Mouse (Mus musculus) brain, embryonic 14.5 days (tissue): Measurements from ENCODE around the gene Maff.
A peak's percentile ranks its signal among the peaks of the same experiment; 100 is the strongest.

Source experiments
- CTCF ChIP-seq: fragments of 200-500 bp; IDR thresholded peaks from 2 replicates; pipeline ENCODE4 v1.5.1; 2012; ENCODE audit warnings: inconsistent platforms, mild to moderate bottlenecking, moderate library complexity, borderline replicate concordance; ENCODE audit not compliant: insufficient read depth, insufficient read length; ENCODE audit errors: extremely low read depth
- POLR2A ChIP-seq: fragments of 200-500 bp; IDR thresholded peaks from 2 replicates; pipeline ENCODE4 v1.6.1; 2012; ENCODE audit warnings: mild to moderate bottlenecking, inconsistent platforms, borderline replicate concordance; ENCODE audit not compliant: poor library complexity, insufficient read depth, insufficient read length, severe bottlenecking; ENCODE audit errors: extremely low read depth

GRCm38 (mm10) chr15:79357036-79357911, 10.9 kb downstream of the Maff start:
- TF ChIP-seq CTCF (peak; percentile 11; the same call in 1 of the 2 replicates), POLR2A (0 out of 2 replicates have a peak, but pooled peaks have one; percentile 37)
